Mouse (Mus musculus) WW6 (cell line): ENCODE measurements around the gene Itm2c.

ENCODE experiments used
- DNase-seq: peaks from one replicate; pipeline ENCODE4 v3.0.0-alpha.2; 2013; ENCODE audit warnings: low read depth, low spot score

Gene Itm2c

GRCm38 (mm10) chr1:85933631-85934465 is 39.8 kb downstream of the Itm2c start:
- no peak for DNase-seq

- DNase-seq, result no peak
These were observed 40.5 kb downstream of the Itm2c start for GRCm38 (mm10) chr1:85934560-85934959.

- DNase-seq, result peak; percentile 39
These were observed 41.2 kb downstream of the Itm2c start for GRCm38 (mm10) chr1:85935148-85935852.

- DNase-seq, result no peak
These were observed 42.2 kb downstream of the Itm2c start for GRCm38 (mm10) chr1:85936265-85936664.

DNA sequence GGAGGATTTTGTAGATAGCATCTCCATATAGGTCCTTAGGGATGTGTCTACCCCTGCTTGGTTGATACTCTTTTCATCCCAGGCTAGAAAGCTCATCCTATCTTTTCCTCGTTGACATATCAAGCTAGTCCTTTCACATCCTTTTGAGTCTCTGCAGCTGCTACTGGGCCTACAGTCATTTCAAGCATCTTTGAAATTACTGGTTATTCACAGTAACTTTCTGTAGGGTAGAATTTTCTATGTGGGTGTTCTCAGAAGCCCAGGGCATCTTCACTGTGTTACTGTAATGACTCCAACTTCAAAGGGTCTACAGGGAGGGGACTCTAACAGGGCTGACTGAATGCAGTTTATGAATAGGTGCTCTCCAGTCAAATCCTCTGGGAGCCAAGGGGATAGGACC is 43.2 kb downstream of the Itm2c start:
- DNase-seq, result no peak

DNA sequence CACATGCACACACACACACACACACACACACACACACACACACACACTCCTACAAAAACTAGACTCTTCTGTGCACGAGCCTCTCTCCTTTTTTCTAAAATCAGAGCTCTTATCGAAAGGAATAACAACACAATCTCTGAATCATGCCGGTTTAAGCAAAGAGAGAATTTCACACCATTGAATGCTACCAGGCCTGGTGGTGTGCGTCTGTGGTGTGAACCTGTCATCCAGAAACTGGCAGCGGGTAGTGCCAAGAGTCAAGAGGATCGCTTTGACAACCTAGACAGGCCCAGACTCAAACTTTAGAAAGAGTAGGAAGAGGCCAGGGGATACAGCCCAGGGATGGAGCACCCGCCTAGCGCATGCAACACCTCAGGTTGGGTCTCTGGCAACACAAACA is 48.2 kb downstream of the Itm2c start:
- no peak for DNase-seq

DNA sequence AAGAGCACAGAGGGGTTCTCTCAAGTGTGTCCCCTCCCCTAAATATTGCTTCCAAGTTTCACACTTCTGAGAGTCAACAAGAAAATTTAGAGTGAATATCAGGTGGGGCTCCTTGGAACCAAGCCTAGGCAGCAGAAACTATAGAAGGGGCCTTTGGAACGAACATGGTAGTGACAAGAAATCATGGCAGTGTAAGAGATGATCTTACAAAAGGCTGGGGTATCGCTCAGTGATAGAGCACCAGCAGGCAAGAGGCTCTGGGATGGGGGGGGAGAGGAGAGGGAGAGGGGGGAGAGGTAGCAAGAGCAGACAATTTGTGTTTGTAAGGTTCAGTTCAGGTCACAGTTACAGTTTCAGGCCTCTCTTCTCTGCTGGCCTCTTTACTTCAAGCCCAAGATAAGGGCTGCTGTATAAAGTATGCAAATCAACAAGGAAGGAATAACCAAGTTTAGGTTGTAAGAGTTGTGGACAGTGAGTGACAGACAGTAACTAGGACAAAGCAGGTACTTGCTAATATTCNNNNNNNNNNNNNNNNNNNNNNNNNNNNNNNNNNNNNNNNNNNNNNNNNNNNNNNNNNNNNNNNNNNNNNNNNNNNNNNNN is 55.1 kb downstream of the Itm2c start:
- DNase-seq, result no peak

DNA sequence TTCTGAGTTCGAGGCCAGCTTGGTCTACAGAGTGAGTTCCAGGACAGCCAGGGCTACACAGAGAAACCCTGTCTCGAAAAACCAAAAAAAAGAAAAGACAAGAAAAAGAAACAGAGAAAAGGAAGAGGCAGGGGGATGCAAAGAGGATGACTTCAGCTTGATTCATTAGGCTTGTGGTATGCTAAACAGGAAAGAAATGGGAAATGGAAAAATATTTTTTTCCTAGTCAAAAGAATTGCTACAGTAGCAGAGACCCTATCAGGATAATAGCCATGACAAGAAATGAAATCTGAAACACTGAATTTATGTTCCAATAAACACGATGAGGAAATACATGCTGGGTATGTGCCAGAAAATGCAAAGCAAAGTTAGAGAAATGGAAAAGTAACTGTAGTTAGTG is 61.1 kb downstream of the Itm2c start:
- no peak for DNase-seq

DNA sequence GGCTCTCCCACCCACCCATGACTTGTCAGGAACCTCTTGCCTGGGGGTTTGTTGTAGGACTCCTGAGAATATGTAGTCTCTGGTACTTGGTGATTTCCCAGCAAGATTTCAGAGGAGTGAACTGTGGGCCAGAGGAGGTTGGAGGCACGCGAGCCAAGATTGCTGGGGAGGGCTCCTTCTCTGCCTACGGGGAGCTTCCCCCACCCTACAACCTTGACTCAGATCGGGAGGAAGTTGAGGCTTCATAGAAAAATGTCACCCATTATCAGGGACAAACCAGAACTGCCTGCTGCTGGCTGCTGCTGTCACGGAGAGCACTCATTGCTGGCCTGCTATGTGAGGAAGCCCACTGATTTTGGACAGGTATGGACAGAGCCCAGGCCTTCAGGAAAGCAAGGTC is 63.2 kb downstream of the Itm2c start:
- no peak for DNase-seq

DNA sequence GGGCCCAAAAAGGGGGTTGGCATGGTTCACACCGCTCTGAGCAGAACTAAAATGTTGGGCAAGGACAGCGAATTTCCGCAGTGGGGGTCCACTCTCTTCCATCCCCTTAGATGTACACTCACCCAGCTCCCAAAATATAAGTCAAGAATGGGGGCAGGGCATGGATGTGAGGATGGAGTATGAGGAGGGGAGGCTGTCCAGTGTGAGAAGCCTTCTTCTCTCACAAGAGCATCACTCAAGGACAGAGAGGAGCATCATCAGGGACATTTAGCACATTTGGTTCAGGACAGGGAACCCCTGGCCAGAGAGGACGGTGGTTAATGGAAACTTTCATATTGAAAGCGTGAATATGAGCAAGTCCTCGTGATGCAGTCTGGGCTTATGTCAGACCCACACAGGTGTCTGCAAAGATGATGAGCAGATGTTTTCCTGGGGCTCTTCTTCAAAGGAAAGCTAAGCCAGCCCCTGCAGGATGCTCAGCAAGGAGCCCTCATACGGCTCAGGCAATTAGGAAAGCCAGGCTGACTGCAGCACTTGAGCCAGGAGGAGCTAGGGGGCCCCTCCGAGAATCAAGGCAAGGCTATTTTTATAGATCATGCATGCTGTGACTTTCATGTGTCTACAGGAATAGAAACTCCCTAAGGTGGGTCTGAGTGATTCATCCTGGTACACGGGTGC is 64.0 kb downstream of the Itm2c start:
- DNase-seq, result no peak
